Mouse (Mus musculus) ovary, postnatal 10 days (tissue): ENCODE data around the gene Pip5k1c.

ENCODE experiments used
- DNase-seq: peaks from one replicate; pipeline ENCODE4 v3.0.0; 2022; ENCODE audit warnings: low spot score

Gene Pip5k1c

GRCm38 (mm10) chr10:81302781-81303218 is 10.0 kb downstream of the Pip5k1c start:
- no peak for DNase-seq

- no peak for DNase-seq
These were observed 10.5 kb downstream of the Pip5k1c start for GRCm38 (mm10) chr10:81303258-81303657.

- DNase-seq: no peak
These were observed 11.0 kb downstream of the Pip5k1c start for GRCm38 (mm10) chr10:81303761-81304160.

GRCm38 (mm10) chr10:81304597-81305238 is 12.0 kb downstream of the Pip5k1c start:
- no peak for DNase-seq

GRCm38 (mm10) chr10:81305663-81306062 is 12.9 kb downstream of the Pip5k1c start:
- DNase-seq: no peak

GRCm38 (mm10) chr10:81306173-81306668 is 13.5 kb downstream of the Pip5k1c start:
- DNase-seq: no peak

- DNase-seq: no peak
These were observed 14.3 kb downstream of the Pip5k1c start for GRCm38 (mm10) chr10:81306837-81307682.

GRCm38 (mm10) chr10:81309571-81309970 is 16.8 kb downstream of the Pip5k1c start:
- no peak for DNase-seq

GRCm38 (mm10) chr10:81313581-81313980 is 20.8 kb downstream of the Pip5k1c start:
- DNase-seq: no peak

GRCm38 (mm10) chr10:81314201-81314600 is 21.4 kb downstream of the Pip5k1c start:
- no peak for DNase-seq

- DNase-seq: no peak
These were observed 22.8 kb downstream of the Pip5k1c start for GRCm38 (mm10) chr10:81315587-81315986.

- DNase-seq: no peak
These were observed 23.7 kb downstream of the Pip5k1c start for GRCm38 (mm10) chr10:81316338-81317060.

- no peak for DNase-seq
These were observed 24.5 kb downstream of the Pip5k1c start for GRCm38 (mm10) chr10:81317273-81317672.

GRCm38 (mm10) chr10:81318589-81319329 is 26.0 kb downstream of the Pip5k1c start:
- no peak for DNase-seq

GRCm38 (mm10) chr10:81319330-81319699 is 26.6 kb downstream of the Pip5k1c start:
- DNase-seq: no peak

- no peak for DNase-seq
These were observed 27.2 kb downstream of the Pip5k1c start for GRCm38 (mm10) chr10:81319741-81320549.

- DNase-seq: peak; percentile 90
These were observed 28.0 kb downstream of the Pip5k1c start, which contains the start of gene Cactin for GRCm38 (mm10) chr10:81320550-81321347. Cactin (plus strand) TSS chr10:81321103.

GRCm38 (mm10) chr10:81321436-81321835 is 28.7 kb downstream of the Pip5k1c start:
- DNase-seq: no peak

GRCm38 (mm10) chr10:81322444-81322843 is 29.7 kb downstream of the Pip5k1c start:
- no peak for DNase-seq
